Mouse (Mus musculus) G1E-ER4 (cell line): ENCODE data around the gene Gdpd3. TPM values are rescaled to one million over a fixed set of nuclear protein-coding genes. Genes with fewer than 3 reads are reported as not detected.
A peak's percentile ranks its signal among the peaks of the same experiment; 100 is the strongest.

Source experiments
- GATA1 ChIP-seq: IDR thresholded peaks from one replicate; pipeline ENCODE4 v1.8.0; 2012; ENCODE audit warnings: low read length, inconsistent platforms
- polyA plus RNA-seq: library from polyadenylated mRNA; stranded (reverse); fragments of >175 nt; gene quantifications from 2 replicates; pipeline ENCODE4 v1.2.3, GENCODE M21; 2012

The Gdpd3 gene
- polyA plus RNA-seq, 1 experiment = 3.3 TPM

DNA sequence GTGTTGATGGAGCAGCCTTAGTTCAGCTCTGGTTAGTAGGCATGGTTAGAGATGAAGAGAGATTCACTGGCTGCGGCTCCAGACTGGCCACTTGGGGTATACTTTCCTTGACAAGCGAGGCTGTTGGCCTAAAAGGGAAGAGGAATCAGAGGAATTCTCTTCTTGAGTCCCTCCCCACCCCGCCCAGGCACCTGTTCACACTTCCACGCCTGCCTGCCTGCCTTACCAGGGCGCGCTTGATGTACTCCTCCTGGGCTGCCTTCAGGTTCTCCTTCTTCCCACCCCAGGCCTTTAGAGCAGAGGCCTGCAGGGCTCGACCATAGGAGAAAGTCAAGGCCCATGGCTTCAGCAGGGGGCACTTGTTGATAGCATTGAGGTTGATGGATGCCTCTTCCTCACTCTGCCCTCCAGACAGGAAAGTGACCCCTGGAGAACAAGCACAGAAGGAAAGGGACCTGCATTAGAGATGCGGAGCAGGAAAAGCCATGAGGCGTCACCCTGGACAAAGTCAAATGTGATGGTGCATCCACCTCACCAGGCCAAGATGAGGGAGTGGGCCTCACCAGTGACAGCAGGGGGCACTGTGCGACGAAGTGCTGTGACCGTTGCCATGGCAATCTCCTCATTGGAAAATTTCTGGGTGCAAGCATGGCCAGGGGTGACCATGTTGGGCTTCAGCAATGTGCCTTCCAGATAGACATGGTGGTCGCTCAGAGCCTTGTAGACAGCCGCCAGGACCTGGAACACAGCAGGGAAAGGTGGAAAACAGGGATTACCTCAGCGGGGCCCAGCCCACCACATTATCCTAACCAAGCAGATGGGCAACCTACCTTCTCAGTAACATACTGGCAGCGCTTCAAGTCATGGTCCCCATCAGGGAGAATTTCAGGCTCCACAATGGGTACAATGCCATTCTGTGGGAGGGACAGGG is 29.5 kb downstream of the Gdpd3 start:
- TF ChIP-seq GATA1 = no peak

- no peak for TF ChIP-seq GATA1
Measured at GRCm38 (mm10) chr7:126796350-126796932, 30.3 kb downstream of the Gdpd3 start.

DNA sequence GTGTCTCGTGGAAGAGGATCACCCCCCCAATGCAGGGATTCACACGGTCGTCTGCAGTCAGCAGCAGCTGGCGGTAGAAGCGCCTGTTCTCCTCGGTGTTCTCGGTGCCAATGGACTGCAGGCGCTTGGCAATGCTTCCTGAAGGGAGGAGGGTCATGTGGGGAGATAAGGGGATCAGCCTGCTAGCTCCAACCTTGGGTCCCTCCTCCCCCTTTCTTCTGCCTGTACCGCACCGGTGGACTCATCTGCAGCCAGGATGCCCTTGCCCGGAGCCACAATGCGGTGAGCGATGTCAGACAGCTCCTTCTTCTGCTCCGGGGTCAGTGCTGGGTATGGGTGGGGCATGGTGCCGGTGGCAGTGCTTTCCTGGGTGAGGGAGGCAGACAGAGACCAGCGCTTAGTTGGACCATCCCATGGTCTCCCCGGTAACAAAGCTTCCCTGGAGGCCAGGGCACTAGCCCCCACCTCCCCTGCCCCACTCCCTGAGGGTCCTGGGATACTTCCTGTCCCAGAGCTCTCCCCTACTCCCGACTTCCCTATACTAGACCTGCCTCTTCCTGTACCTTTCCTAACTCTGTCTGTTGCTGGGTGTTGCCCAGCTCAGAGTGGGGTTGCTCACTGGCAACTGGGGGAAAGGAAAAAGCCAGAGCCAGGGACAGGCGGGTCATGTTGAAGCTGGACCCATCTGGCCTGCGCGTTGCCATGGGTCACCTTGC is 31.4 kb downstream of the Gdpd3 start, which contains the start of gene Fam57b:
Gene Fam57b (plus strand): TSS at position 258 of the 716 bp plus-strand sequence.
- TF ChIP-seq GATA1 = no peak

DNA sequence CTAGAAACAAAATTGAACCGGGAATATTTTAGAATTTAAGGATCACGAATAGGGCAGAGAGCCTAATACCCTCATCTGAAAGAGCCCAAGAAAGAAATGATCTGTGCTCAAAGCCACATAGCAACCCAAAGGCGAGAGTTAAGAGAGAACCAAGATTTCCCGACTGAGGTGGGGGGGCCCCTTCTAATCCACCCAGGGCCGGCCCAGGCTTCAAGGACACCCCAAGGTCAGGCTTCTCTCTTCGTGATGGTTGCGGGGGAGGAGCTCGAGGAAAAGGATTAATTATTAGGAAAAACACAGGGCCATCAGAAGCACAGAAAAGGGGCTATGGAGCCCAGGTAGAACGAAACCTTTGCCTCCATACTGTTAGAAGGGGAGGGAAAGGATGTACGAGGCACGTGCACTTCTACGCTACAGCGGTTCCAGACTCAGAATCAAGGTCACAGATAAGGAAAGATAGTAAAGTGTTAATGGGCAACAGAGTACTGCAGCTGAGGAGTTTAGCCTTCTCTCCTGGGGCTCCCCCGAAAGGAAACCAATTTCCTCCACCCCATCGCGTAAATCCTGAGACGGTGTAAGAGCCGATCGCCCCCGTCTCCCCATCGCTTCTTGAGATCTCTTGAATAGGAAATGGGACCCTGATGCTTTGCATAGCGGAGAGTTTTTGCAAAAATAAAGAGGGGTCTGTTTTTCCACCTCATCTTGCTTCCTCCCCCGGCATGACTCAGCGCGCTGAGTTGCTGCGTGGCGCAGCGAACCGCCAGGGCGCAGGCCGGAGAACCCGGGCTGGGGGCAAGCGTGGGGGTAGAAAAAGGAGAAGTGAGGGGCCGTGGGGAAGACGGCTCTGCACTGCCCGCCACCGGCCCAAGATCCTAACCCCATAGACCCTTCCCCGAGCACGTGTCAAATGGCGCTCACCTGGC is 32.3 kb downstream of the Gdpd3 start:
- TF ChIP-seq GATA1 = no peak

DNA sequence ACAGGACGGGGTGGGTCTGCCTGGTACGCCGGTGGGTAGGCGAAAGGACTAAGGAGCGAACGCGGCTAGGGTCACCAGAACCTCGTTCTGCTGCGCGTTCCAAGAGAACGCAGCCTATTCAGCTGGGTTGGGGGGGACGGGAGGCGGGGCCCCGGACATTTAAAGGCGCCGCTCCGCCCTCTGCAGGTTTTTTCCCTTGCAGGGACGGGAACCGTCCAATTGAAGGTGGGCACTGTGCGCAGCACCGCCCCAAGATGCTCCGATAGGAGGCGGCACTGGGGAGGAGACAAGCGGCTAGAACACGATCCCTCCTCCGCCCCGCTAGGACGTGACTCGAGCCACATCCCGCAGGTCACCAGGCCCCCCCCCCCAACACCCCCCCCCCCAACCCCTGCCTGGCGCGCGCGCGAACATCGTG is 32.9 kb downstream of the Gdpd3 start:
- TF ChIP-seq GATA1 = no peak

DNA sequence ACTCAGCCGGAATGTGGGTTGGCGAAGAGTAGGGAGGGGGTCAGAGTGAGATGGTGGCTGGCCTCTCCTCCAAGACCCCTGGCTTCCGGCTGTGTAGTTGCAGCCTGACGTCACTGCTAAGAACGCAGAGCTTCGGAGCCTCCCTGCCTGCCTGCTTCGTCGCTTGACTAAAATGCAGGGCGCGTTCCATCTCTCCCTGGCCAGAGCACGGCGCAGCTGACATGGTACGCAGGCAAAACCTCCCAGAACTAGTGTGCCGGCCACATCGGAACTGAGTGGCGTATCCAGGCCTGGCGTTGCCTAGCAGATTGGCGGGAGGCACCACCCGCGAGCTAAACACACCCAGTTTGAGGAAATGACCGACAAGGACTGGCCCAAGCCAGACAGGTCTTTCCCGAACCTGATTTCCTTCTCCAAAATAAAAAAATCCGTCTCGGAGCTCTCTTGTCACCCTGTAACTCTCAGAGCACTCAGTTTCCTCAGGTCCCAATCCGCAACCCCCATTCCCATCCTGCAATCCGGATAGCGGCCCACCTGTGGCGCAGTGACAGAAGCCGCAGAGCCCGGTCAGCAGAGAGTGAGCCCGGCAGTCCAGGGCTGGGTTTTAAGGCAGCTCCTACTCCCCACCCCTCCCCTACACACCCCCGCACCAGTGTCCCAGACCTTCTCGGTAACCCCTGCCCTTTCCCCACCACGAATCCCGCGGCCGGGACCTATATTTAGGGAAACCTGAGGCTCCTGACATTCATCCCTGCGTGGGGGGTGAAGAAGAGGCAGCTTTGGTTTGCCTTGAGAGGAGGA is 33.5 kb downstream of the Gdpd3 start:
- TF ChIP-seq GATA1 = no peak

GRCm38 (mm10) chr7:126800269-126801056 is 34.3 kb downstream of the Gdpd3 start:
- TF ChIP-seq GATA1 = no peak

GRCm38 (mm10) chr7:126801057-126801422 is 34.9 kb downstream of the Gdpd3 start:
- no peak for TF ChIP-seq GATA1

DNA sequence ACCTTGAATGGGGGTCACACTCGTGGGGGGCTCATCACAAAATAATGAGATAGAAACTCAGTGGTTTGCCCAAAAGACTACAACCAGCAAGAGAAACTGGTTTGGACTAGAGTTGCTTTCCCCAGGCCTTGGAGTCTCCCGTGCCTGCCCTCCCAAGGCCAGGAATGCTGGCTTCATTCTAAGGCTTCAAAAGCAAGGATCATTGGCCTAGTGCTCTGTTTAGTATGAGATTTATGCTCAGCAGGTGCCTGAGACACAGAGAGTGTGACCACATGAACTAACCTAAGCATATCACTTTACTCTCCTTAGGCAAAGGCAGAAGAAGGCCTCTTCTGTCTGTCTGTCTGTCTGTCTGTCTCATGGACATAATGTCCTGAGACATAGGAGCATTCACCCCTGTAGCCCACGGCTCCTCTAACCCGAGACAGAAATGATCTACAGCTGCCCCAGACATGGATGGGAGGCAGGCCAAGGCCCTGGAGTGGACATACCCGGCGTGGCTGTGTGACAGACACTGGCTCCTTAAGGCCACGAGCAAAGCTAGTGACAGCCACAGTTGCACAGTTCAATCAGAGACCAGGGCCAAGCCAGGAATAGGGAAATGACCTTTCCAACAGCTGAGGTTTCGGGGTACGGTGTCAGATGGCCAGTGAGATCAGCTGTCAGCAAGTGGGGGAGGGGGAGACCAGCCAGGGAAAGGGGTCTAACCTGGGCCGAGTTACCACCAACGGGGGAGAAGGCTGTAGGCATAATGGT is 36.2 kb downstream of the Gdpd3 start:
- TF ChIP-seq GATA1 = no peak

GRCm38 (mm10) chr7:126803181-126803580 is 37.0 kb downstream of the Gdpd3 start:
- TF ChIP-seq GATA1 = peak; percentile 26

- TF ChIP-seq GATA1 = no peak
Measured at GRCm38 (mm10) chr7:126803751-126804150, 37.6 kb downstream of the Gdpd3 start.

DNA sequence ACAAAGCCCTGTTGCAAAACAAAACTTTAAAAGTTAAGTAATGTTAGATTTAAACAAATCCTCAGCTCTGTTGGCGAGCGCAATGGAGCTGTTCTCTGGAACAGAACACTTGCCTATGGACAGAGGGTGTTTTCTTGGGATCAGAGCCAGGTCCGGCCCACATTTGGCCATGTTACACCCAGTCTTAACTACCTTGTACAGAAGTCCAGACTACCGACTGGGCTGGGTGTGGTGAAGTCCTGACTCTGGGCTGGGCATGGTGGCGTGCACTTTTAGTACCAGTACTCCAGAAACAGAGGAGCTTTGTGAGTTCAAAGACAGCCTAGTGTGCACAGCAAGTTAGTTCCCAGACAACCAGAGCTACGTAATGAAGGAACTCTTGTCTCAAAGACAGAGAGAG is 40.8 kb downstream of the Gdpd3 start:
- no peak for TF ChIP-seq GATA1

- TF ChIP-seq GATA1 = no peak
Measured at GRCm38 (mm10) chr7:126807405-126807804, 41.3 kb downstream of the Gdpd3 start.
